Mouse (Mus musculus) left cerebral cortex, postnatal 36 days (tissue): Measurements from ENCODE around the gene Pnpo. TPM values are rescaled to one million over a fixed set of nuclear protein-coding genes. Genes with fewer than 3 reads are reported as not detected.

ENCODE experiments used
- DNase-seq, 2 experiments: peaks; one replicate each; pipeline ENCODE4 v3.0.0; 2021 to 2022; ENCODE audit warnings: low spot score in 2 of 2, mixed read lengths in 1 of 2
- intact Hi-C: fragments of 180-260 bp; cut with DNase I; formaldehyde crosslinking; loops from one replicate; pipeline ENCODE4 v1.15.1; 2025
- total RNA-seq, 2 experiments: library from RNA; stranded (reverse); gene quantifications; 2 replicates each; pipeline ENCODE4 v1.2.3; 2021

Gene Pnpo
- total RNA-seq, 2 experiments from 2014 or later = 36.1 to 43.1 TPM

GRCm38 (mm10) chr11:96917415-96917814 is 26.4 kb downstream of the Pnpo start:
- intact Hi-C loops = loop anchor here (2.0 to 5.0 kb wide), 4 partner anchors 27 to 105 kb away; no protein-coding TSS in a partner anchor
- DNase-seq = no peak

- DNase-seq = no peak
- intact Hi-C loops = loop anchor here (2.0 to 5.0 kb wide), 4 partner anchors 28 to 106 kb away; no protein-coding TSS in a partner anchor
Measured at GRCm38 (mm10) chr11:96916885-96917396, 26.8 kb downstream of the Pnpo start.

GRCm38 (mm10) chr11:96916044-96916884 is 27.5 kb downstream of the Pnpo start, which contains the start of gene Cdk5rap3:
Cdk5rap3 (minus strand) TSS chr11:96916496.
- peak; percentile 98 to 99 for DNase-seq
- intact Hi-C loops = loop anchor here (2.0 to 5.0 kb wide), 4 partner anchors 29 to 107 kb away; no protein-coding TSS in a partner anchor

GRCm38 (mm10) chr11:96912682-96913081 is 31.1 kb downstream of the Pnpo start:
- DNase-seq = no peak
- intact Hi-C loops = no loop called here

- DNase-seq = peak; percentile 76 to 79
- intact Hi-C loops = no loop called here
Measured at GRCm38 (mm10) chr11:96910003-96910402, 33.8 kb downstream of the Pnpo start.

GRCm38 (mm10) chr11:96908594-96908993 is 35.2 kb downstream of the Pnpo start:
- DNase-seq = no peak
- intact Hi-C loops = no loop called here

GRCm38 (mm10) chr11:96906431-96907161 is 37.2 kb downstream of the Pnpo start:
- DNase-seq = no peak
- intact Hi-C loops = no loop called here

- intact Hi-C loops = loop anchor here (2.0 kb wide), 1 partner anchor 30 kb away; no protein-coding TSS in a partner anchor
- no peak for DNase-seq
Measured at GRCm38 (mm10) chr11:96902639-96903635, 40.8 kb downstream of the Pnpo start.

- no peak for DNase-seq
- intact Hi-C loops = no loop called here
Measured at GRCm38 (mm10) chr11:96901332-96901731, 42.5 kb downstream of the Pnpo start.

GRCm38 (mm10) chr11:96899449-96900306 is 44.1 kb downstream of the Pnpo start:
- DNase-seq = no peak
- intact Hi-C loops = no loop called here

- no peak for DNase-seq
- intact Hi-C loops = no loop called here
Measured at GRCm38 (mm10) chr11:96895886-96896285, 47.9 kb downstream of the Pnpo start.

GRCm38 (mm10) chr11:96893203-96893842 is 50.5 kb downstream of the Pnpo start:
- intact Hi-C loops = no loop called here
- DNase-seq = no peak

- no peak for DNase-seq
- intact Hi-C loops = no loop called here
Measured at GRCm38 (mm10) chr11:96891784-96892527, 51.8 kb downstream of the Pnpo start.
